Mouse (Mus musculus) layer of hippocampus, adult 2 months (tissue): ENCODE measurements around the gene Zfp963. TPM values are rescaled to one million over a fixed set of nuclear protein-coding genes. Genes with fewer than 3 reads are reported as not detected.
"Not testable (repeated sequence)": the region's sequence is repeated elsewhere in the genome, so short reads cannot be mapped to it uniquely, and the experiment has no call there.

Source experiments
- DNase-seq, 2 experiments: peaks; one replicate each; pipeline ENCODE4 v3.0.0; 2022; ENCODE audit warnings: low spot score in 2 of 2
- H3K27ac ChIP-seq: fragments of 200-600 bp; 2 replicates; pipeline ENCODE4 v1.8.1; 2022
- H3K4me3 ChIP-seq: fragments of 200-600 bp; 2 replicates; pipeline ENCODE4 v1.8.1; 2022; ENCODE audit warnings: mild to moderate bottlenecking
- CTCF ChIP-seq: fragments of 200-600 bp; conservative IDR thresholded peaks from 2 replicates; pipeline ENCODE4 v1.8.1; 2022; ENCODE audit warnings: antibody characterized with exemption, mild to moderate bottlenecking, moderate library complexity
- total RNA-seq, 2 experiments: library from RNA; stranded (reverse); gene quantifications; 2 replicates each; pipeline ENCODE4 v1.2.3; 2021

Gene Zfp963
- total RNA-seq, 2 experiments from 2014 or later, result 4.3 to 5.1 TPM

- Histone ChIP-seq H3K4me3 (peak overlapping the region; percentile 81), H3K27ac (peak overlapping the region; percentile 99; the same call in 1 of the 2 replicates)
- no peak for TF ChIP-seq CTCF
- no peak for DNase-seq
These were observed 34.4 kb downstream of the Zfp963 start for GRCm38 (mm10) chr8:69715366-69715765.

DNA sequence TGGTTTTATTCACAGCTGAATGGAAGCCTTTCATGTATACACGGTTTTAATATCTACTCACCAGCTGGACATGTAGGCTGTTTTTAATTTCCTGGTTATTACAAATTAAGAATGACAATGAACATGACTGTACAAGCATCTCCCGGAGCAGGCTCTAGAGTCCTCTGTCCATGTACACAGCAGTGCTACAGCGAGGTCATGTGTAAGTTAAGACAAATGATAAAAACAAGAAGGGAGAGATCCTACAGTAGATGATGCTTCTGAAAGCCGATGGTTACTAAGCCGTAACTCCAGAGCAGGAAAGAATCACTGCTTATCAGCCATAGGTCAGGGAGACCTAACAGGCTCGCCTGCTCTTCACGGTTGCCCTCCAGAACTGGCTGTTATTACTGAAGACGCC is 36.3 kb downstream of the Zfp963 start:
- no peak overlapping the region for H3K4me3 ChIP-seq
- TF ChIP-seq CTCF, result no peak
- 0 out of 2 replicates have a peak overlapping the region, but pooled peaks have one; percentile 7 for H3K27ac ChIP-seq
- DNase-seq, result no peak

- H3K4me3 ChIP-seq, DNase-seq, H3K27ac ChIP-seq: not testable (repeated sequence)
These were observed 39.1 kb downstream of the Zfp963 start, which contains the start of gene Zfp869 for GRCm38 (mm10) chr8:69710624-69711023. Gene Zfp869, minus strand, starts transcription at chr8:69710724.

DNA sequence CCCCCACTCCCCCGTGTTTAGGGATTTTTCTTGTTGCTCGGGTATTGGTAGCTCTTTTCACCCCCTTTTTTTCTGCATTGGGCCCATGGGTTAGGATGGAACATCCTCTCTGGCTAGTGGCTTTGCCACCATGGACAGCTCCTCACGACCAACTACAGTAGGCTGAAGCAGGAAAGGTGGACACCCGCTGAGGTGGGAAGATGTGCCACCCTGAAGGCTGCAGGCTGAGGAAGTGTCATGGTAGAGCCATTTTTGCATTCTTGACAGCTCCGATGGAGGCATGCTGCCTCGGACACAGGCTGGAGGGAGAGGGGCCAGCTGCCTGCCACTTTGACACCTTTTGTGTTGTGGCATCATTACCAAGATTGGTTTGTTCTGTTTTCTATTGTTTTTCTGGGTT is 48.0 kb downstream of the Zfp963 start:
- Histone ChIP-seq H3K4me3 (no peak overlapping the region), H3K27ac (no peak overlapping the region)
- TF ChIP-seq CTCF, result no peak

More for the DNA sequence above, 48.0 kb downstream of the Zfp963 start:
- DNase-seq, result no peak

Other genes starting within 250 kb of the Zfp963 start
- not detected for gene Gm7697, start 227.0 kb downstream of the Zfp963 start, total RNA-seq
- gene Zfp868, start 124.4 kb downstream of the Zfp963 start, total RNA-seq, result 10 to 100 TPM; 19.1 to 19.8 TPM
- 1 to 10 TPM; 4.8 to 5.6 TPM for gene Zfp964, start 95.5 kb downstream of the Zfp963 start, total RNA-seq
- gene Zfp869, start 39.2 kb downstream of the Zfp963 start, total RNA-seq, result 10 to 100 TPM; 20.1 to 20.6 TPM
- gene Gm20422, start 24.9 kb upstream of the Zfp963 start, total RNA-seq, result 1 to 10 TPM; 2.8 to 3.5 TPM
- gene Atp13a1, start 41.2 kb upstream of the Zfp963 start, total RNA-seq, result 10 to 100 TPM; 40.3 to 41.3 TPM
- gene Zfp866, start 41.2 kb upstream of the Zfp963 start, total RNA-seq, result 10 to 100 TPM; 28.2 to 28.5 TPM
- gene Gmip, start 58.7 kb upstream of the Zfp963 start, total RNA-seq, result 10 to 100 TPM; 11.1 to 15.7 TPM
- under 1 TPM; 0.47 to 0.64 TPM for gene Lpar2, start 72.5 kb upstream of the Zfp963 start, total RNA-seq
- 10 to 100 TPM; 15.1 to 18.3 TPM for gene Pbx4, start 82.5 kb upstream of the Zfp963 start, total RNA-seq
- under 1 TPM; 0.69 to 0.72 TPM for gene Cilp2, start 137.7 kb upstream of the Zfp963 start, total RNA-seq
- gene Tssk6, start 152.2 kb upstream of the Zfp963 start, total RNA-seq, result under 1 TPM in 1 of 2 experiments, not detected in 1; 0.64 TPM
- 100 to 1,000 TPM; 154 to 157 TPM for gene Ndufa13, start 152.6 kb upstream of the Zfp963 start, total RNA-seq
- 10 to 100 TPM; 29.3 to 32.5 TPM for gene Yjefn3, start 152.7 kb upstream of the Zfp963 start, total RNA-seq
- gene Gatad2a, start 246.4 kb upstream of the Zfp963 start, total RNA-seq, result 10 to 100 TPM; 29.7 to 32.4 TPM